Mouse (Mus musculus): Measurements from ENCODE around the gene Tsc22d4.

- TF ChIP-seq POLR2A (IDR thresholded peaks at IDR 0.05; ENCODE audit: borderline replicate concordance, insufficient read depth, low read length) (no peak), CTCF (IDR thresholded peaks at IDR 0.05; ENCODE audit: borderline replicate concordance, insufficient read depth, low read depth, low read length) (no peak)
Measured at GRCm38 (mm10) chr5:137751221-137751887, 5.8 kb downstream of the Tsc22d4 start.

Data from cerebellum, adult 2 months (tissue).